Mouse (Mus musculus) left cerebral cortex, postnatal 25 days (tissue): ENCODE results near the gene Unc13b. TPM values are rescaled to one million over a fixed set of nuclear protein-coding genes. Genes with fewer than 3 reads are reported as not detected.

Source experiments
- DNase-seq, 2 experiments: peaks; one replicate each; pipeline ENCODE4 v3.0.0; 2022; ENCODE audit warnings: low spot score in 2 of 2, mixed read lengths in 1 of 2
- intact Hi-C: fragments of 180-260 bp; cut with DNase I; formaldehyde crosslinking; loops from one replicate; pipeline ENCODE4 v1.15.1; 2025
- total RNA-seq, 2 experiments: library from RNA; stranded (reverse); gene quantifications; 2 replicates each; pipeline ENCODE4 v1.2.3; 2021

Gene Unc13b
- 10 to 100 TPM; 56.7 to 60.5 TPM for total RNA-seq

DNA sequence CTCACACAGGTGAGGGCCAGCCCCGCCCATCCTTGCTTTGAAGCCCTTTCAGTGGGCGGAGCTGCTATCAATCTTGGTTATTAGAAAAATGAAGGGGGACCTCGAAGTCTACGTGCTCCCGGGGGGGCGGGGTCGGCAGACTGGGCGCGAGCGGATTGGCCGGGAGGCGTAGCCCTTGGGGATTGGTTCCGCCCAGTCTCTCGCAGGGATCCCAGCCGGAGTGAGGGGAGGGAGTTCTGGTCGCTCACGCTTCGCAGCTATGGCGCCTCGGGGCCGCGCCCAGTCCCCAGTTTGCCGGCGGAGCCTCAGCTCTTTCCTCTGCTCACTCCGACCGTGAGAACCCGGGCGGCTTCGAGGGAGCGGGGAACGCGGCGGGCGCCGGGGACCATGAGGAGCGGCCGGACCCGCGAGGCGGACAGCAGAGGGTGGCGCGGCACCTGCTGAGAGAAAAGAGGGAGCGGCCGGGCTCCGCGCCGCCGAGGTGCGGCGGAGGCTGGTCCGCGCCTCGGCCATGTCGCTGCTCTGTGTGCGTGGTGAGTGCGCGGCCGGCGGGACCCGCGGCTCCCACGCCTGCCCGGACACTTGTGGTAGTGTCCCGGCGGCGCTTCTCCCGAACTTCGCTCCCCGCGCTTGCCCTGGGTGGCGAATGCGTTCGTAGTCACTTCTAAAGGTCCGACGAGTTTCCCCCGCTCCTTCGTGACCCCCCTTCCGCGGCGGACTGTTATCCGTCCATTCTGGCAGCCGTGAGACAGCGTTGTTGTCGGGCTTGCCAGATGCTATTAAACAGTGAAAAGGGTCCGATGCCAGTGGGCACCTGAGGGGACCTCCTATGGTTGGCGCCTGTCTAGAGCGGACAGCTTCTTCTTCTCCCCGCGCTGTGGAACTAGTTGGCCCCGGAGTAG lies at the start of gene Unc13b:
Unc13b (plus strand) TSS at position 201 of the 902 bp plus-strand sequence.
- intact Hi-C loops: loop anchor here (5.0 kb wide), 1 partner anchor 188 kb away; no protein-coding TSS in a partner anchor
- DNase-seq: peak; percentile 84 to 90

DNA sequence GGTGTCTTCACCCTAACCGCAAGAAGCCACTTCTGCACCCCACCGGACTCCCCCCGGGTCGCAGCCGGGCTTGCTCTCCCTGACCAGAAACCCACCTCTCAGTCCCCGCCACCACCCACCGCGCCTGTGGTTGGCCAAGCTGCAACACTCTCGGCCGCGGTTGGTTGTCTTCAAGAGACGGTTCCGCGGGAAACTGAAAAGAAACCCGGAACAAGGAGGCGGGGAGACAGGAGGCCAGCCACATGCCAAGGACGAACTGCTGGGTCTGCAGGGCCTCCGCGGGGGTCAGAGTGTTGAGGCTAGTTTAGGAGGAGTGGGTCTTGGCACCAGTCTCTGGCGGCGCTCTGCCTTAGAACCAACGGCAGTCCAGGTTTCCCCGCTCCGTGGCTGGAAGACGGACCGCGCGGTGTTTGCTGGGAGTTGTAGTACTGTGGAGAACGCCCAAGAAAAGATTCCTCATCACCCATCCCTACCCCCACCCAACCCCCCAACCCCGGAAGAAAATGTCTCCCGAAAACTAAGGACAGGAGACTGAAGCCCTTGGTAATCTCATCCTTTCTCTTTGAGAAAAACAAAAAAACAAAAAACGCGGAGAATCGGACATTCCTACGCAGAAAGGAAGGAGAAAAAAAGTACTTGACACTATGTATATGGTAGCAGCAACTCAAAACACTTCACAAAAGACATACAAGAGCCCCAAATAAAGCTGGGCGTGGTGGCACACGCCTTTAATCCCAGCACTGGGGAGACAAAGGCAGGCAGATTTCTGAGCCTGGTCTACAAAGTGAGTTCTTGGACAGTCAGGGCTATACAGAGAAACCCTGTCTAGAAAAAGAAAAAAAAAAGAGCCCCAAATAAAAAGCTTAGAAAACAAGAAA lies 48.4 kb upstream of the Unc13b start, which contains the start of gene Fancg:
Fancg (minus strand) TSS at position 346 of the 878 bp plus-strand sequence.
- DNase-seq: peak; percentile 83 to 89
- intact Hi-C loops: loop anchor here (2.0 kb wide), 1 partner anchor 14 kb away; the partner anchor contains the start of gene Pigo

DNA sequence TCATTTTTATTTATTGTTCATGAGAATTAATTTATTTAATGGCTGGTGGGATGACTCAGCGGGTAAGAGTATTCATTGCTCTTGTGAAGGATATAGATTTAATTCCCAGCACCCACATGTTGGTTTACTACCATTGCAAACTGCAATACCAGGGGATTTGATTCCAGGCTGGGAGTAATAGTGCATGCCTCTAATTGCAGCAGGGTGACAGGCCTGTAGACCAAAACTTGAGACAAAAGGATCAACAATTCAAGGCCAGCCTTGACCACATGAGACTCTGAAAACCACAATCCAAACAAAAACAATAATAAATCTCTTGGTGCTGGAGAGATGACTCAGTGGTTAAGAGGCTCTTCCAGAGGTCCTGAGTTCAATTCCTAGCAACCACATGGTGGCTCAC lies 46.7 kb upstream of the Unc13b start:
- DNase-seq: no peak
- intact Hi-C loops: no loop called here

DNA sequence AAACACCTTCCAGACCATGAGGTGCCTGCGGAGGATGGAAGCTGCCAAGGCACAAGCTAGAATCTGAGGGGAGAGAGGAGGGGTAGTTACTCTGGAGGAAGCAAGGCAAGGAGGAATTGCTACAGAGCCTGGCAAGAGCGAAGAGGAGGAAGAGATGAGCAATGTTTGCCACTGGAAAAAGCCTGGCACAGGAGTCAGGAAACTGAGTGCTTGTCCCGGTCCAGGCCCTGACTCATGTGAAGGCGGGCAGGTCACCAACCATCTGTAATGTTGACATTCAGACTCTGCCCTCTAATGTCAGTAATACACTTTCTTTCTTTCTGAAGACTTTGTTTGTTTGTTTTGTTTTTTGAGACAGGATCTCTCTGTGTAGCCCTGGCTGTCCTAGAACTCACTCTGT lies 40.6 kb upstream of the Unc13b start:
- intact Hi-C loops: no loop called here
- no peak for DNase-seq

DNA sequence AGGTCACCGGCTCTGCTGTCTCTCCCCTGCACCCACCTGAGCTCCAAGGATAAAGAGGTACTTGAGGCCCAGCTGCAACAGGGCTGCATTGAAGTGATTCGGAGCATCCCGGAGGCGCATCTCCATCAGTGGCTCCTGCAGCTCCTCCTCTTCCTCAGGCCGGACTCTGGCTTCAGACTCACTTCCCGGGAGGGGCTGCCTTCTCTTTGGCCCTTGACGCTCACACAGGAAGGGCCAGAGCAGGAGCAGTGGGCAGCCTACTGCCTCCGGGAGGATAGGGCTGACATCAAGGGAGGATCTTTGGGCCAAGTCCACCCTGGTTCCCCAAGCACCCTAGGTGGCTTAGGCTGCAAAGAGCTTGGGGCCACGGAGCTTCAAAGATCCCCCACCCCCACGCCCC lies 39.6 kb upstream of the Unc13b start:
- intact Hi-C loops: no loop called here
- no peak for DNase-seq

DNA sequence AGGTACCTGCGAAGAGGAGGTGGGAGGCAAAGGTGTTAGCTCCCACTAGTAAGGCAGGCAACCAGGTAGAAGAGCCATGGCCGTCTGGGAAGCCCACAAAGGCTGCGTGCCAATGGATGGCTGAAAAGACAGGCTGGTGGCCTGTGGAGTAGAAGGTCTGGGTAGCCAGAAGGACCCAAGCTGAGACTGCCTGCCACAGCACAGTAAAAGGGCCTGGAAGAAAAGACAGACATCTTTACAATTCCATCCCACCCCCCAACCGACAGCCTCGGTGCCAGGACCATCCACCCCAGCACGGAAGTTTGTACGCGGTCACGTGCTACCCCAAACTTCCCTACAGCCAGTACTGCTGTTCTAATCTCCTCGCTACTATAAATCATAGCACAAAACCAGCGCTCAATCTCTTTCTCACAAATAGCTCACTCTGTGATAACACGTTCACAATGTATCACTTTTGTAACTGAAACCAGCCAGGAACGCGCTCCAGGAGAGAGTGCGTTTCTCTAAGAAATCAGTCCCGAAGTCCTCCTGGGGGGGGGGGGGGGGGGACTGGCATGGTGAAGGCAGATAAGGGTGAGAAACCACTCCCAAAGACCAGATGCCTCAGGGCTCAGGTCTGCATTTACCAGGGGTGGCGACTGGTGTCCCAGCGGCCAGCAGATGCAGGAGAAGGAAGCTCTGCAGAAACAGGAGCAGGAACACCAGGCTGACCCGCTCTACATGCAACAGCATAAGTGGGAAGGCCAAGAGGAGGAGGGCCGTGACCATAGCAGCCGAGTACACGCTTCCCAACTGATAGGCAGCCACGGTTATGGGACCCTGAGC lies 38.9 kb upstream of the Unc13b start:
- intact Hi-C loops: no loop called here
- DNase-seq: no peak

DNA sequence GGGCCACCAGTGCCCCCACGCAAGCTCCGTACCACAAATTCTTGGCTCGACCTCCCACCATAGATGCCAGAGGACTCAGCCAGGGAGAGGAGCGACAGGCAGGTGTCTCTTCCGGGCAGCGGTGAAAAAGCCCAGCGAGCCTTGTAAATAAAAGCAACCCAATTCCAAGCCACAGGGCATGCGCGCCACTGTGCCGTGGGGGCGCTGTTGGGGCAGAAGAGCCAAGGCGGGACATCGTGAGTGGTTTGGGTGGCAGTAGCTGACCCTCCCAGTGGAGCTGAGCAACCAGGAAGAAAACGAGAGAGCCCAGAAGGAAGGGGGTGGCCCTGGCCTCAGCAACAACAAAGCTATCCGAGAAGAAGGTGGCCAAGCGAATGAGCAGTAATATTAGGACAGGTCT lies 37.9 kb upstream of the Unc13b start:
- intact Hi-C loops: no loop called here

DNA sequence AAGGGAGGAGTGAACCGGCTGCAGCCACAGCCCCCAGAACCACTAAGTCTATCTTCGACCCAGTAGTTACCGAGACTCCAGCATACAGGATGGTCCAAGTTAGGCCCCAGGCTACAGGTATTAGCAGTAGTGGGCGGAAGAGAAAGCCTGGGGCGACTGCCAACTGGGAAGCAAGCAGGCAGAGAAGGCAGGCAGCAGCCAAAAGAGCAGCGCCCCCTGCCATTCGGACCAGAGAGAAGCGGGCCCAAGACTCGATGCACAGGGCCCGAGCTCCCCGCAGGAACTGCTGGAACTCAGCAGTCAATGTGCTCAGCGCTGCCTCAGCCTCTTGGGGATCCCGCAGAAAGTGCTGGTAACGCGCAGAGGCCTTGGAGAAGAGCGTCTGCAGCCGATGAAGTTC lies 37.4 kb upstream of the Unc13b start:
- intact Hi-C loops: no loop called here

More for the DNA sequence above, 37.9 kb upstream of the Unc13b start:
- DNase-seq: no peak

DNA sequence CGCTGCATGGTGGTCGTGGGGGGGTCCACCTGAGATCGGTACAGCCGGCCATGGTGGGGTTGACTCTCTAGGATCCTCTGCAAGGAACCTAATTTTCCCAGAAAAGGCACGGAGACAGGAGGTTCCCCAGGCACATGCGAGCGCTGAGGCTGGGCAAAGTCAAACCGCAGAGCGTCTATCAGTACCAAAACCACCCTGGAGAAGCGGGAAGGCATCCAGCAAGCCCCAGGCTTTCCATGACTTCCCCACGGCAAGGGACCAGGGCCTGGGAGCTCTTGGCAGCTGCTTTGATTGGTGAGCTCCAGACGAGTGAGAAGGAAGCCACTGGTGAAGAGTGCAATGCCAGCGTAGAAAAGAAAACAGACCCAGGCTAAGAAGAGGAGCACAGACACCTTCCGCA lies 34.1 kb upstream of the Unc13b start:
- intact Hi-C loops: loop anchor here (2.0 kb wide), 1 partner anchor 14 kb away; the partner anchor contains the start of gene Fancg
- DNase-seq: no peak

More for the DNA sequence above, 37.4 kb upstream of the Unc13b start:
- no peak for DNase-seq

DNA sequence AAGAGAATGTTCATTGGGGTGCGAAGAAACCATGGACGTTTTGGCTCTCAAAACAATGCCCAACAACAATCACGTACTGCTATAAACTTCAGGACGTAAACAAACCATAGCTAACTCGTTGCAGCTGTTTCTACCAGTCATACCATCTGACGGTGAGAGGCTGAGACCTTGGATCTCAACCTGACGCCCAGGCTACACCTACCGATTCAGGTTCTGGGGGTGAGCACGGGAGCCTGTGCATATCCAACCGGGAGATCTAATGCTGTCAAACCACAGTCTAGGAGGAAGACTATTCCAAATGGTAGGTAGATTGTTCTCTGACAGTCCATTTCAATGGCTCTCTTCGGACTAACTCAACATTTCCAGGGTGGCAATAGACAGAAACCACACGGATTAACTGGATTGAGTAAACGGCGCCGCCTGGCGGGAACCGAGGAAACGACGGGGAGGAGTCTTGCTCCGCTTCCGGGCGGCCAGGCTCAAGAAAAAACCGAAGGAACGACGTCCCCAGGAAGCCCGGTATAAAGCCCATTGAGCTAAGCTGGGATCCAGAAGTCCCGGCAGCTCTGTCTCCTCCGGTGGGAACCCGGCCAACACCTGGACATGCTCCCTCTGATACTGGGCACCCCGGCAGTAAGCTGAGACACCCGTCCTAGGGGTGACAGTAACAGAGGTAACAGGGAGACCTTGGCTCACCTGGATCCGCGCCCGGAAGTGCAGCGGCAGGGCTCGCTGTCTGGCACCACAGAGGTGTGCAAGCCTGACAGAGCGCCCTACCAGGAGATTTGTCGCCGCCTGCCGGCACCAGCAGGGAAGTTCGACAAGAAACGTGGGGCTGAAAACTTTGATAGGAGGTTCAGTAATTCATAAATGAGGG lies 33.4 kb upstream of the Unc13b start, which contains the start of gene Pigo:
Pigo (minus strand) TSS at position 736 of the 877 bp plus-strand sequence.
- peak; percentile 95 to 97 for DNase-seq
- intact Hi-C loops: loop anchor here (2.0 kb wide), 1 partner anchor 15 kb away; the partner anchor contains the start of gene Fancg

DNA sequence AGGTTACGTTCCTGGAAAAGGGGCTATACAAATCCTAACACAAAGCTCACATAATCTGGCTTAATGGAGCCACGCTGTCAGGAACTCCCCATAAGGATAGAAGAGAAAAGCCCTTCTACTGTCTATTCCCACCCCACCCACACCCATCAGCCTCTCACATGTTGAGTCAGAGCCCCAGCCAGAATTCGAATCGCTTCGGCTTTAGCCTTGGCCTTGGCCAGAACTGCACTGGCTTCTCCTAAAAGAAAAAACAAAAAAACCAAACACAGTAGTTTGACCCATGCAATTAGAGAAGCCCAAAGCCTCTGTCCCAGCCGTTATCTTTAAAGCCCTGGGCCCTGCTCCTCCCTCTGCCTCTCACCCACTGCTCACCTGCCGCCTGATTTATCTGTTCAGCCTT lies 29.6 kb upstream of the Unc13b start:
- intact Hi-C loops: no loop called here
- no peak for DNase-seq

DNA sequence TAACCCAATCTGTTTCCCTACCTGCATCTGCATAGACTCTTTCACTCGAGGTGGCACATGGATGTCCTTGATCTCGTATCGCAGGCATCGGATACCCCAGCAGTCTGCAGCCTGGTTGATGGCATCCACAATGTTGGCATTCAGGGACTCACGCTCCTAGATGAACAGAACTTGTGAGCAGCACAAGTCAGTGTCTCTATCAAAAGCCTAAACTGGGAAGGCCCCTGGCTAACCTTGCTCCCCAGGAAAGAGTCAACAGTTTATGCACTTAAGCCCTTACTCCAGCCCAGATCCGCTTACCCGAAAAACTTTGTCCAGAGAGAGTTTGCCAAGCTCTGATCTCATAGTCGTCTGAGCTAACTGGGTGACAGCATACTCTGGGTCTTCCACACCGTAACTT lies 29.0 kb upstream of the Unc13b start:
- intact Hi-C loops: loop anchor here (10.0 kb wide), 1 partner anchor 535 kb away; the partner anchor contains the start of genes Creb3 and Tln1
- no peak for DNase-seq

DNA sequence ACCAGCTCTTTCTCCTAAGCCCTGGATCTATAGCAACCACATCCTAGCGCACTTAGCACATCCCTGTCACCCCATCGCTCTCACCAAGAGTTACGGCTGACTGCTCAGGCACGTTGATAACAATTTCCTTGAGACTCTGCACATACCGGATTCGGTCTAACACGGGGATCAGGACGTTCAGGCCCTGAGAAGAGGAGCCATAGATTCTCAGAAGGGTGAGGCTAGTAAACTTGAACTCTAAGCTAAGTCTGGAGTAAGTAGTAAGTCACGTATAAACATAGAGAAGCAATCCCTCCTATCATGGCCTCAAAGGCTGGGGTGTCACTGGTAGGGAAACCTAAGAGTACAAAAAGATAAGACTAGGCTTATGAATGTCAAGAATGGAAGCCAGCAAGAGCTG lies 28.4 kb upstream of the Unc13b start:
- DNase-seq: no peak
- intact Hi-C loops: loop anchor here (10.0 kb wide), 1 partner anchor 534 kb away; the partner anchor contains the start of genes Creb3 and Tln1

DNA sequence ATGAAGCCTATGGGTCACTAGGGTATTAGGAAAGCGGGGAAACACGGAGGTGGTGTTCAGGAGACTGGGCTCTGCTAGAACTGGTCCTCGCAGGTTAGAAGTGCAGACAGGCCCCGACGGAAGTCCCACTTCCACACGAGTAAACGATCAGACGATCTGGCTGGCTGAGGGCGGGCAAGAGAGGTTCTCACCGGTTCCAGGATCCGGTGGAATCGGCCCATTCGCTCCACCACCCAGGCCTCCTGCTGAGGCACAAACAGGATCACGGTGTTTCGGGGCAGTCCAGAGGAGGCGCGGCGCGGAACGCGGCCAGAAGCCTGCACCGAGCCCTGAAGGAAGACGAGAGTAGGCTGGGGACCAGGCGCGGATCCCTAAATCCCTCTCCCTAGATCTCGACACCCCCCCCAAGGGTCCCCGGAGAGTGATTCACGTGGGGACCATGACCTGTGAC lies 27.9 kb upstream of the Unc13b start:
- intact Hi-C loops: loop anchor here (10.0 kb wide), 1 partner anchor 534 kb away; the partner anchor contains the start of genes Creb3 and Tln1
- peak in 1 of 2 experiments; percentile 28 for DNase-seq

DNA sequence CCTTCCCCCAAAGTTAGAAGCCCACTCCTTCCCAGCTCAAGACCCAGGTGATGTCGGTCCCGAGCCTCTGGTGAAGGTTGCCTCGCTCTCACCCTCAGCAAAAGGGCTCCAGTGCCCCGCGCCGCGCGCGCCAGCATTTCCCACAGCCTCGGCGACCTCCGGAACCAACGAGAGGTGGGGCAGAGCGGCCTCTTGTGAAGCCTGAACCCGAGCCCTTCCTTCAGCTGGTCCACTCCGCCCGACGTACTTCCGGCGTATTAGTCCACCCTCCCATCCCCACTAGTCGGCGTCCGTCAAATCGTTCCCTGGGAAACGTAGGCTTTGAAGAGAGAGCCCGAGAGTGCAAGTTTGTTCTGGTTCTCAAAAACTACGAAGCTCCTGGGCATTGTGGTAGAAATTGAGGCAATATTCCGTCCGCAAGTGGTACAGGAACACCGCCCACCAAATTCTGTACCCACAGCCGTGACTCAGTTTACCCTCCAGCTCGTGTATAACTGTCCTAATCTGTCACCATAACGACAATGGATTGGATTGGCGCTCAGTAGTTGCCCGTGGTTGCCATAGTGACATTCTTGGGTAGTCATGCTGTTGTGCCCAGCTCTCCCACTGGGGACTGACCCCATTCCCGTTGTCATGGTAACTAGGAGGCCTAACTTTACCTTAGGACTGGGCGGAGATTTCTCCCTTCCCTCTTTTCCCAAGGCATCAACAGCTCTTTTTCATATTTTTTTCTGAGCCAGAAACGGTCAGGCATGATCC lies 27.3 kb upstream of the Unc13b start, which contains the start of gene Stoml2:
Stoml2 (minus strand) TSS at position 474 of the 759 bp plus-strand sequence.
- intact Hi-C loops: loop anchor here (10.0 kb wide), 1 partner anchor 533 kb away; the partner anchor contains the start of genes Creb3 and Tln1
- DNase-seq: peak; percentile 92 to 96

DNA sequence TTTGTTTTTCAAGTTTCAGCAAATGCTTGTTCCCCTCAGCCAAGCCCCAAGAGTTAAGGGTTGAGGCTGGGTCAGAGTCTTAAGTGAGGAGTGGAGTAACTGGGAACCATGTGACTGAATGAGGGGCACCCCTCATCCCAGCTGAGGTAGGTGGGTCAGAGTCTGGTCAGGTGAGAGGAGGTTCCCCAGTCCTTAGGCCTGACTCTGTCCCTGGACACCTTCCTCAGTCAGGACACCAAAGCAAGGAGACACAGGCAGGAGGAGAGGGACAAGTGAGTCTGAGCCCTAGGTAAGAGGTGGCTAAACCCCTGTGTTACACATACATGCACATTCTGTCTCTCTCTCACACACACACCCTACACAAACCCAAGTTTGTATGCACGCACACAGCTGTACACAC lies 26.3 kb upstream of the Unc13b start:
- no peak for DNase-seq
- intact Hi-C loops: loop anchor here (10.0 kb wide), 1 partner anchor 532 kb away; the partner anchor contains the start of genes Creb3 and Tln1

DNA sequence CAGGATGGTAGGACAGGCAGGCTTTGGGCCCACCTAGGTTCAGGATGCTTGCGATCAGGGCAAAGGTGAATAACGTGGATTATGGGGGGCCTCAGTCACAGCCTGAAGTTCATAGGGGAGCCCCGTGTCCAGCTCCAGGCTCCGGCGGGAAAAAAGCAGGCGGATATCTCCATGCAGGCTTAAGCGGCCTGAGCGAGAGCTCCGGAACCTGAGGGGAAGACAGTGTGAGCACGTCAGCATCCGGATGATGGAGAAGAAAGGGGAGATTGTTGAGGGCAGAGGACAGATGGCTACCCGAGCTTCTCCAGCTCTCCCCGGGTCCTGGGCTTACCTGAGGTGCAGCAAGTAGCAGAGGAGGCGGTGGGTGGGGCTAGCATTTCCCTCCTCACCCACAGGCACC lies 25.3 kb upstream of the Unc13b start:
- intact Hi-C loops: loop anchor here (10.0 kb wide), 1 partner anchor 531 kb away; the partner anchor contains the start of genes Creb3 and Tln1
- DNase-seq: no peak
